Mouse (Mus musculus): ENCODE data around the gene Shisa8. TPM values are rescaled to one million over a fixed set of nuclear protein-coding genes. Genes with fewer than 3 reads are reported as not detected.

Gene Shisa8
- polyA plus RNA-seq, 1 experiment from 2014 or later = 0.13 TPM

- TF ChIP-seq EP300 (IDR thresholded peaks at IDR 0.05; ENCODE audit: low read depth) (no peak), CTCF (IDR thresholded peaks at IDR 0.05; ENCODE audit: low read depth) (no peak)
Observed at GRCm38 (mm10) chr15:82169671-82170070, 42.9 kb downstream of the Shisa8 start.

GRCm38 (mm10) chr15:82167201-82168168 lies 45.1 kb downstream of the Shisa8 start:
- Histone ChIP-seq H3K9ac (replicated peaks) (0 out of 2 replicates have a peak overlapping the region, but pooled peaks have one; percentile 26), H3K4me3 (ENCODE audit: low read depth, low read length) (no peak overlapping the region), H3K4me2 (ENCODE audit: low read depth, low read length) (no peak overlapping the region), H3K4me1 (ENCODE audit: insufficient read depth) (peaks cover 47% of the 10 kb centered on the region), H3K27me3 (ENCODE audit: insufficient read depth, low read length) (no peaks in the 10 kb centered on the region), H3K36me3 (replicated peaks; ENCODE audit: insufficient read depth, low read length) (peaks cover 24% of the 10 kb centered on the region), H3K27ac (ENCODE audit: low read depth) (peak overlapping the region; percentile 29; the same call in 1 of the 2 replicates), H3K9me3 (ENCODE audit: low read length) (no peaks in the 10 kb centered on the region)
- DNase-seq = no peak
- 74% methylated on average over 23 of the region's 23 CpGs for WGBS (ENCODE audit: insufficient replicate concordance)
- no peak for ATAC-seq
- TF ChIP-seq CTCF (IDR thresholded peaks at IDR 0.05; ENCODE audit: low read depth) = no peak
- no peak for TF ChIP-seq EP300 (IDR thresholded peaks at IDR 0.05; ENCODE audit: low read depth)

More at GRCm38 (mm10) chr15:82169671-82170070, 42.9 kb downstream of the Shisa8 start:
- no peak overlapping the region for H3K9ac ChIP-seq (replicated peaks)
- DNase-seq (no peak), ATAC-seq (no peak)
- peaks cover 29% of the 10 kb centered on the region for H3K4me1 ChIP-seq (ENCODE audit: insufficient read depth)
- 78% methylated on average over 5 of the region's 5 CpGs for WGBS (ENCODE audit: insufficient replicate concordance)
- peaks cover 36% of the 10 kb centered on the region for H3K36me3 ChIP-seq (replicated peaks; ENCODE audit: insufficient read depth, low read length)
- no peak overlapping the region for H3K4me3 ChIP-seq (ENCODE audit: low read depth, low read length)
- no peaks in the 10 kb centered on the region for H3K9me3 ChIP-seq (ENCODE audit: low read length)
- no peak overlapping the region for H3K27ac ChIP-seq (ENCODE audit: low read depth)
- no peaks in the 10 kb centered on the region for H3K27me3 ChIP-seq (ENCODE audit: insufficient read depth, low read length)
- no peak overlapping the region for H3K4me2 ChIP-seq (ENCODE audit: low read depth, low read length)

GRCm38 (mm10) chr15:82166240-82167100 lies 46.1 kb downstream of the Shisa8 start:
- TF ChIP-seq EP300 (IDR thresholded peaks at IDR 0.05; ENCODE audit: low read depth) = no peak
- TF ChIP-seq CTCF (IDR thresholded peaks at IDR 0.05; ENCODE audit: low read depth) = no peak
- ATAC-seq = no peak
- H3K27me3 ChIP-seq (ENCODE audit: insufficient read depth, low read length) = no peaks in the 10 kb centered on the region
- H3K4me1 ChIP-seq (ENCODE audit: insufficient read depth) = peaks cover 50% of the 10 kb centered on the region
- peak overlapping the region; percentile 46 for H3K4me2 ChIP-seq (ENCODE audit: low read depth, low read length)
- peak; percentile 32 for DNase-seq
- H3K27ac ChIP-seq (ENCODE audit: low read depth) = peak overlapping the region; percentile 68
- peaks cover 17% of the 10 kb centered on the region for H3K36me3 ChIP-seq (replicated peaks; ENCODE audit: insufficient read depth, low read length)
- WGBS (ENCODE audit: insufficient replicate concordance) = 44% methylated on average over 22 of the region's 22 CpGs
- H3K9ac ChIP-seq (replicated peaks) = peak overlapping the region; percentile 57
- H3K4me3 ChIP-seq (ENCODE audit: low read depth, low read length) = peak overlapping the region; percentile 25
- no peaks in the 10 kb centered on the region for H3K9me3 ChIP-seq (ENCODE audit: low read length)

GRCm38 (mm10) chr15:82165332-82166239 lies 47.0 kb downstream of the Shisa8 start:
- Histone ChIP-seq H3K36me3 (replicated peaks; ENCODE audit: insufficient read depth, low read length) (peaks cover 9% of the 10 kb centered on the region), H3K9me3 (ENCODE audit: low read length) (no peaks in the 10 kb centered on the region), H3K4me3 (ENCODE audit: low read depth, low read length) (no peak overlapping the region), H3K4me2 (ENCODE audit: low read depth, low read length) (peak overlapping the region; percentile 46), H3K27ac (ENCODE audit: low read depth) (peak overlapping the region; percentile 68), H3K4me1 (ENCODE audit: insufficient read depth) (peaks cover 59% of the 10 kb centered on the region), H3K27me3 (ENCODE audit: insufficient read depth, low read length) (no peaks in the 10 kb centered on the region), H3K9ac (replicated peaks) (peak overlapping the region; percentile 57)
- peak; percentile 58 for ATAC-seq
- peak; percentile 91 for DNase-seq
- WGBS (ENCODE audit: insufficient replicate concordance) = 42% methylated on average over 8 of the region's 8 CpGs
- TF ChIP-seq CTCF (IDR thresholded peaks at IDR 0.05; ENCODE audit: low read depth) (peak; percentile 97), EP300 (IDR thresholded peaks at IDR 0.05; ENCODE audit: low read depth) (no peak; the same call in 1 of the 2 replicates)

- peaks cover 65% of the 10 kb centered on the region for H3K4me1 ChIP-seq (ENCODE audit: insufficient read depth)
- no peaks in the 10 kb centered on the region for H3K36me3 ChIP-seq (replicated peaks; ENCODE audit: insufficient read depth, low read length)
- H3K4me2 ChIP-seq (ENCODE audit: low read depth, low read length) = peak overlapping the region; percentile 52
- ATAC-seq (peak; percentile 44), DNase-seq (no peak)
- H3K9ac ChIP-seq (replicated peaks) = peak overlapping the region; percentile 44
- H3K4me3 ChIP-seq (ENCODE audit: low read depth, low read length) = no peak overlapping the region
- no peaks in the 10 kb centered on the region for H3K27me3 ChIP-seq (ENCODE audit: insufficient read depth, low read length)
- peak overlapping the region; percentile 76 for H3K27ac ChIP-seq (ENCODE audit: low read depth)
- TF ChIP-seq EP300 (IDR thresholded peaks at IDR 0.05; ENCODE audit: low read depth) (no peak), CTCF (IDR thresholded peaks at IDR 0.05; ENCODE audit: low read depth) (no peak)
- no peaks in the 10 kb centered on the region for H3K9me3 ChIP-seq (ENCODE audit: low read length)
- 44% methylated on average over 7 of the region's 7 CpGs for WGBS (ENCODE audit: insufficient replicate concordance)
Observed at GRCm38 (mm10) chr15:82164496-82164895, 48.1 kb downstream of the Shisa8 start.

Data from liver, postnatal 0 days (tissue).